Mouse (Mus musculus) lung, postnatal 0 days (tissue): ENCODE results near the gene Ankrd1.

ENCODE experiments used
- CTCF ChIP-seq: IDR thresholded peaks from 2 replicates; pipeline ENCODE4 v1.5.1; 2016; ENCODE audit warnings: antibody characterized with exemption, mild to moderate bottlenecking
- EP300 ChIP-seq: IDR thresholded peaks from 2 replicates; pipeline ENCODE4 v1.6.1; 2016; ENCODE audit warnings: antibody characterized with exemption, mild to moderate bottlenecking, control low read depth

- no peak for TF ChIP-seq CTCF
- TF ChIP-seq EP300, result no peak
Observed at GRCm38 (mm10) chr19:36169101-36169500, 49.2 kb upstream of the Ankrd1 start.
